Mouse (Mus musculus) E14TG2a.4 (cell line): ENCODE results near the gene 3110001I22Rik.

Experiments used
- CTCF ChIP-seq: conservative IDR thresholded peaks from 2 replicates; pipeline ENCODE4 v1.5.1; 2014; ENCODE audit warnings: low read length
- NANOG ChIP-seq: IDR thresholded peaks from 2 replicates; pipeline ENCODE4 v1.6.1; 2014; ENCODE audit warnings: borderline replicate concordance, low read length, mixed read lengths
- POU5F1 ChIP-seq: IDR thresholded peaks from 2 replicates; pipeline ENCODE4 v1.6.1; 2014; ENCODE audit warnings: low read length, borderline replicate concordance

GRCm38 (mm10) chr16:13669282-13669681, 2.4 kb upstream of the 3110001I22Rik start:
- no peak for TF ChIP-seq CTCF
- no peak for TF ChIP-seq NANOG
- TF ChIP-seq POU5F1: no peak
